Mouse (Mus musculus): ENCODE measurements around the gene Nup210l. TPM values are rescaled to one million over a fixed set of nuclear protein-coding genes. Genes with fewer than 3 reads are reported as not detected.

The Nup210l gene
- polyA plus RNA-seq (2014; fragmentation: Illumina TruSeq; extraction: RNeasy Lipid Tissue Mini Kit (QIAGEN cat#74804); ENCODE audit: low read depth, low replicate concordance) = not detected

DNA sequence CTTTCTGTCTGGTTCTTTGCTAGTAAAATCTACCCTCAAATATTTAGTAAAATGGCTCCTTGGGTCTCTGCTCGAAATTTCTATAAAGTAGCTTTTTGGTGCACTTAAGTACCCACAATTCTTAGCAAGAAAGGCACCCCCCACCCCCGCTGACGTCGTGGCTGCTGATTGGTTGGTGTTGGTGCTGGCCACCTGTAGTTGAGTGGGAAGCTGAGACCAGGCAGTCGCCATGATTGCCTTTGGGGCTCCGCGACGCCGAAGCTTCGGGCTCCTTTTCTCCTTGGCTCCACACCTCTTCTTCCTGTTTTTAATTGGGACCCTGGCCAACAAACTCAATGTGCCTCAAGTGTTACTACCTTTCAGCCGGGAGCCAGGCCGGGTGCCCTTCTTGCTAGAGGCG is at the start of gene Nup210l:
Gene Nup210l, plus strand, starts transcription at position 195 of the 400 bp plus-strand sequence.

GRCm38 (mm10) chr3:90072294-90072693 is 31.6 kb upstream of the Nup210l start, which contains the start of gene Tpm3:
Gene Tpm3, plus strand, starts transcription at chr3:90072649.

DNA sequence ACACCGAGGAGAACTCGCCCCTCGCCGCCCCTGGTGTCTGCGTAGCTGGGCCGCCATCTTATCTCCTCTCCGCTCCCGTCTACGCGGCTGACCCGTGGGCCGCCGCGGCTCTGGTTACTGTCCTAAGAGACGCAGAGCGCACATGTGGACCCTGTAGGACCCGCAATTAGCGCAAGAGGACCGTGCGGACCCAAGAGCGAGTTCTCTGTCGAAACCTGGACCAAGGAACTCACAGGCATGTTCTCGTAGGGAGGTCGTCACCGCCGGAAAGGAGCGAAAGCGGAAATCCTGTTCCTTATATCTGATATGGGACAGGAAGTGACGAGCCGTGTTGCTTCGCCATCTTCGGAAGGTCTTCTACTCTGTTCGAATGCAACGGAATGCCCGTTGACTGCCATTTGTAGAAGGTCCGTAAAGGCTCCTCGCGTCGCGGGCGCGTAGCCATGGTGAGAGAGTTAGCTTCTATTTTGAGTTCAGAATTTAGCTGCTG is 109.5 kb downstream of the Nup210l start, which contains the start of the genes Rps27 and Rab13:
Gene Rps27, minus strand, starts transcription at position 275 of the 490 bp plus-strand sequence.
Gene Rab13, plus strand, starts transcription at position 319 of the 490 bp plus-strand sequence.

DNA sequence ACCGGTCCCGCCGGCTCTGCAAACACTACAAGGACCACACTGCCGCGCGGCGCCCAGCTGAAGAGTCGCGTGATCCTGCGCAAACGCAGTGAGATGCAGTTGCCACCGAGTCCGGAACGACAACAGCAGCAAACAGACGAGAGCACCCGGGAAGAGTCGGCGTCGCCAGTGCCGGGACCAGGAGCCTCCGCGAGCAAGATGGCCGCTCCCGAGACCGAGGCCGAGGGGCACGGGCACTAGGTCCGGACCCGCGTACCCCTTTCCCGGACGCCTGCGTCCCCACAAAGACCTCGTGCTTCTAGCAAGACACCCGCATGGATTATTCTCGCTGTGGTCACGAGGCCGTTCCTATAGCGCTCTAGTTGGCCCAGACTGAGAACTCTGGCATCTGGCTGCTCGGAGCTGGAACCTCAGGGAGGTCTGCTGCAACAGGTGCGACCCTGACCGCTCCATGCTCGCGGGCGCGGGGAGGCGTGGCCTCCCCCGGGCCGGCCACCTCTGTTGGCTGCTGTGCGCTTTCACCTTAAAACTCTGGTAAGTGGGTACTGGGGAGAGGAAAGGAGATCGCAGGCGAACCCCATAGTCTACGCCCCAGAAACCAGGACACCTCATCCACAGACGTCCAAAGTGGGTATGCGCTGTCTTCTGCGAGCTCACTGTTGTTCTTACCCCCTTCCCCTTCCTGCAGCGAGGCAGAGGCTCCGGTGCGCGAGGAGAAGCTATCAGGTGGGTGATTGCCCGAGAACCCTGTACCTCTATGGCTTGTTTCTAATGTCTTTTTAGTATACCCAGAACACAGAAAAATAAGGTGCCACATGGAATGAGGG is 127.8 kb downstream of the Nup210l start, which contains the start of gene Jtb:
Gene Jtb, plus strand, starts transcription at position 91 of the 827 bp plus-strand sequence.

GRCm38 (mm10) chr3:90242984-90243775 is 139.2 kb downstream of the Nup210l start, which contains the start of gene Creb3l4:
Gene Creb3l4, minus strand, starts transcription at chr3:90243512.

GRCm38 (mm10) chr3:90247960-90248745 is 144.2 kb downstream of the Nup210l start, which contains the start of gene Slc39a1:
Gene Slc39a1, plus strand, starts transcription at chr3:90248172.

GRCm38 (mm10) chr3:90253653-90254418 is 149.9 kb downstream of the Nup210l start, which contains the start of gene Crtc2:
Gene Crtc2, plus strand, starts transcription at chr3:90254163.

Other genes starting within 250 kb of the Nup210l start
- 8.3 TPM for gene Il6ra, start 190.9 kb upstream of the Nup210l start, polyA plus RNA-seq (2014; fragmentation: Illumina TruSeq; extraction: RNeasy Lipid Tissue Mini Kit (QIAGEN cat#74804); ENCODE audit: low read depth, low replicate concordance)
- 0.90 TPM for gene Atp8b2, start 140.6 kb upstream of the Nup210l start, polyA plus RNA-seq (2014; fragmentation: Illumina TruSeq; extraction: RNeasy Lipid Tissue Mini Kit (QIAGEN cat#74804); ENCODE audit: low read depth, low replicate concordance)
- gene Hax1, start 105.4 kb upstream of the Nup210l start, polyA plus RNA-seq (2014; fragmentation: Illumina TruSeq; extraction: RNeasy Lipid Tissue Mini Kit (QIAGEN cat#74804); ENCODE audit: low read depth, low replicate concordance) = 68.6 TPM
- 60.0 TPM for gene 4933434E20Rik, start 52.5 kb upstream of the Nup210l start, polyA plus RNA-seq (2014; fragmentation: Illumina TruSeq; extraction: RNeasy Lipid Tissue Mini Kit (QIAGEN cat#74804); ENCODE audit: low read depth, low replicate concordance)
- 36.7 TPM for gene Ubap2l, start 51.5 kb upstream of the Nup210l start, polyA plus RNA-seq (2014; fragmentation: Illumina TruSeq; extraction: RNeasy Lipid Tissue Mini Kit (QIAGEN cat#74804); ENCODE audit: low read depth, low replicate concordance)
- 75.3 TPM for gene Tpm3, start 31.5 kb upstream of the Nup210l start, polyA plus RNA-seq (2014; fragmentation: Illumina TruSeq; extraction: RNeasy Lipid Tissue Mini Kit (QIAGEN cat#74804); ENCODE audit: low read depth, low replicate concordance)
- 676 TPM for gene Rps27, start 109.5 kb downstream of the Nup210l start, polyA plus RNA-seq (2014; fragmentation: Illumina TruSeq; extraction: RNeasy Lipid Tissue Mini Kit (QIAGEN cat#74804); ENCODE audit: low read depth, low replicate concordance)
- gene Rab13, start 109.6 kb downstream of the Nup210l start, polyA plus RNA-seq (2014; fragmentation: Illumina TruSeq; extraction: RNeasy Lipid Tissue Mini Kit (QIAGEN cat#74804); ENCODE audit: low read depth, low replicate concordance) = 3.8 TPM
- gene Jtb, start 127.5 kb downstream of the Nup210l start, polyA plus RNA-seq (2014; fragmentation: Illumina TruSeq; extraction: RNeasy Lipid Tissue Mini Kit (QIAGEN cat#74804); ENCODE audit: low read depth, low replicate concordance) = 93.3 TPM
- not detected for gene Creb3l4, start 139.4 kb downstream of the Nup210l start, polyA plus RNA-seq (2014; fragmentation: Illumina TruSeq; extraction: RNeasy Lipid Tissue Mini Kit (QIAGEN cat#74804); ENCODE audit: low read depth, low replicate concordance)
- gene Slc39a1, start 144.0 kb downstream of the Nup210l start, polyA plus RNA-seq (2014; fragmentation: Illumina TruSeq; extraction: RNeasy Lipid Tissue Mini Kit (QIAGEN cat#74804); ENCODE audit: low read depth, low replicate concordance) = 57.5 TPM
- 12.9 TPM for gene Crtc2, start 150.0 kb downstream of the Nup210l start, polyA plus RNA-seq (2014; fragmentation: Illumina TruSeq; extraction: RNeasy Lipid Tissue Mini Kit (QIAGEN cat#74804); ENCODE audit: low read depth, low replicate concordance)
- gene Dennd4b, start 161.1 kb downstream of the Nup210l start, polyA plus RNA-seq (2014; fragmentation: Illumina TruSeq; extraction: RNeasy Lipid Tissue Mini Kit (QIAGEN cat#74804); ENCODE audit: low read depth, low replicate concordance) = 0.87 TPM
- 13.4 TPM for gene Gatad2b, start 189.0 kb downstream of the Nup210l start, polyA plus RNA-seq (2014; fragmentation: Illumina TruSeq; extraction: RNeasy Lipid Tissue Mini Kit (QIAGEN cat#74804); ENCODE audit: low read depth, low replicate concordance)

Measured in liver, adult 10 weeks (tissue).